8 mouse cellular contexts compared by ENCODE assay signal in genomic region chr4:80864511-80864922, GRCm38 (mm10). TPM values are rescaled to one million over a fixed set of nuclear protein-coding genes. Genes with fewer than 3 reads are reported as not detected.
DNase-seq lines count a peak whose midpoint lies in the region; ATAC-seq and TF ChIP-seq lines count a peak whose summit lies in the region.

No protein-coding gene starts in this region.

- peak overlapping the region; percentile 70 for H3K4me2 ChIP-seq in embryonic facial prominence, embryonic 12.5 days (replicated peaks)

- no peaks in the 10 kb centered on the region for H3K4me1 ChIP-seq in embryonic facial prominence, embryonic 12.5 days
- peaks cover 7% of the 10 kb centered on the region for H3K4me1 ChIP-seq in hindbrain, embryonic 10.5 days (replicated peaks)
- 0 out of 2 replicates have a peak, but pooled peaks cover 2% of the 10 kb centered on the region for H3K4me1 ChIP-seq in small intestine, adult 2 months (ENCODE audit: control insufficient read depth, insufficient read depth, insufficient read length, low read length)

- peak; percentile 8 for DNase-seq in kidney, adult 18-20 months
- no peak for DNase-seq in kidney, adult 11 months
- DNase-seq in hindbrain, embryonic 10.5 days (ENCODE audit: low spot score) = peak; percentile 52
- peak; percentile 66 to 78 for DNase-seq in left cerebral cortex, adult 18-20 months (ENCODE audit: low spot score in 2 of 2)
- peak; percentile 18 for DNase-seq in lung, postnatal 14 days
- no peak for DNase-seq in spleen, adult 12 weeks (ENCODE audit: low spot score)

- ATAC-seq in embryonic facial prominence, embryonic 12.5 days (ENCODE audit: insufficient number of reproducible peaks, insufficient read depth, low FRiP score, low TSS enrichment) = no peak

- H3K9ac ChIP-seq in embryonic facial prominence, embryonic 12.5 days = peak overlapping the region; percentile 41

- H3K27ac ChIP-seq in embryonic facial prominence, embryonic 12.5 days = no peak overlapping the region
- peak overlapping the region; percentile 77 for H3K27ac ChIP-seq in hindbrain, embryonic 10.5 days
- no peak overlapping the region for H3K27ac ChIP-seq in small intestine, adult 2 months (ENCODE audit: insufficient read depth, low read depth, low read length)

- TF ChIP-seq CTCF in small intestine, adult 2 months (IDR thresholded peaks at IDR 0.05; ENCODE audit: extremely low read depth, insufficient read length, insufficient replicate concordance, low read depth, low read length) = no peak

- H3K36me3 ChIP-seq in embryonic facial prominence, embryonic 12.5 days = no peaks in the 10 kb centered on the region
- no peaks in the 10 kb centered on the region for H3K36me3 ChIP-seq in hindbrain, embryonic 10.5 days
- H3K36me3 ChIP-seq in small intestine, adult 2 months (ENCODE audit: control insufficient read depth, insufficient read depth, low read length) = no peaks in the 10 kb centered on the region

- H3K9me3 ChIP-seq in embryonic facial prominence, embryonic 12.5 days = no peaks in the 10 kb centered on the region
- H3K9me3 ChIP-seq in hindbrain, embryonic 10.5 days = no peaks in the 10 kb centered on the region

- 1% methylated on average over 17 of the region's 17 CpGs for WGBS in embryonic facial prominence, embryonic 12.5 days
- under 1% methylated on average over 17 of the region's 17 CpGs for WGBS in hindbrain, embryonic 10.5 days
- 2% methylated on average over 17 of the region's 17 CpGs for WGBS in small intestine, adult 2 months

- no peaks in the 10 kb centered on the region for H3K27me3 ChIP-seq in embryonic facial prominence, embryonic 12.5 days
- no peaks in the 10 kb centered on the region for H3K27me3 ChIP-seq in hindbrain, embryonic 10.5 days (ENCODE audit: insufficient read depth, poor library complexity, severe bottlenecking)
- no peaks in the 10 kb centered on the region for H3K27me3 ChIP-seq in small intestine, adult 2 months (ENCODE audit: control insufficient read depth, insufficient read depth, low read length)

- H3K4me3 ChIP-seq in embryonic facial prominence, embryonic 12.5 days = peak overlapping the region; percentile 34
- peak overlapping the region; percentile 50 for H3K4me3 ChIP-seq in hindbrain, embryonic 10.5 days
- peak overlapping the region; percentile 7; the same call in 1 of the 2 replicates for H3K4me3 ChIP-seq in small intestine, adult 2 months (ENCODE audit: low read depth, low read length)

- TF ChIP-seq POLR2A in small intestine, adult 2 months (IDR thresholded peaks at IDR 0.05; ENCODE audit: low read depth, low read length) = no peak

RNA-seq across cellular contexts. Expression of gene Tyrp1, which starts 30.6 kb away (rescaled TPM):
- polyA plus RNA-seq in embryonic facial prominence, embryonic 12.5 days (2016; fragmentation: Nextera tagmentation; extraction: Ambion mirVana) = 0.83 and 2.7 TPM in 2 replicates
- polyA plus RNA-seq in hindbrain, embryonic 10.5 days (2016; fragmentation: Nextera tagmentation; extraction: Ambion mirVana) = 0.52 TPM in 1 of 2 replicates, not detected in the other
- not detected for total RNA-seq in left cerebral cortex, adult 18-20 months (2021)
- not detected in 2 replicates for polyA plus RNA-seq in small intestine, adult 2 months (2012; rRNA removed)

RNA-seq across cellular contexts. Expression of gene Lurap1l, which starts 45.9 kb away (rescaled TPM):
- 4.7 and 5.2 TPM in 2 replicates for polyA plus RNA-seq in embryonic facial prominence, embryonic 12.5 days (2016; fragmentation: Nextera tagmentation; extraction: Ambion mirVana)
- polyA plus RNA-seq in hindbrain, embryonic 10.5 days (2016; fragmentation: Nextera tagmentation; extraction: Ambion mirVana) = 2.8 and 2.9 TPM in 2 replicates
- total RNA-seq in left cerebral cortex, adult 18-20 months (2021) = 10 to 100 TPM in 1 of 2 experiments, 1 to 10 TPM in 1; 9.8 to 10.4 TPM
- 21.5 and 43.1 TPM in 2 replicates for polyA plus RNA-seq in small intestine, adult 2 months (2012; rRNA removed)

Comparison
In these comparisons a context has a peak if more than half of its experiments do, and no peak if none do; other contexts are left out.
1. DNase-seq: peak in kidney, adult 18-20 months (single experiment), hindbrain, embryonic 10.5 days (single experiment), left cerebral cortex, adult 18-20 months (2 of 2) and lung, postnatal 14 days (single experiment); none in kidney, adult 11 months (single experiment) and spleen, adult 12 weeks (single experiment).
2. Peak in every context shown above with its lines, with median percentiles within 50 percentile points of each other: H3K4me3 ChIP-seq.